Mouse (Mus musculus): ENCODE measurements at regions not wholly inside any gene's neighbourhood (a gene's known extent, or its start where the extent isn't known, plus 50 kb on each side); places are given as distances from the start of the nearest gene placed in this dataset.

DNA sequence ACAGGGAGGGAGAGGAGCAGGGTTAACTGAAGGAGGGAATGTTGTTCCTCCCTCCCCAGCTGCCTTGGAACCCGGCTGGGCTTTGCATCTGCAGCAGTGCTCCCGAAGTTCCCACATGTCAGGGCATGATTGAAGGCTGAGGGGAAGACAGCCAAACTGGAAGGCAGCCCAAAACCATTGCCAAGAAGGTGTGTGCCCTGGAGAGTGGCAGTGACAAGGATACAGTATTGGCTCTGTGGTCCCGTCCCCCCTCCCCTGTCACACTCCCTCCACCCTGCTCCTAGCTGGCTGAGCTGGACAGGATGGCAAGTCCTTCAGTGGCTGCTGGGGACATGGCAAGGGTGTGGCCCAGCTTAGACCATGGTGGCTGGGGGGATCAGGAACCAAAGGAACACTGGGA, 79.1 kb downstream of the Cyp26b1 start:
- DNase-seq, result no peak

- DNase-seq, result no peak
Observed at GRCm38 (mm10) chr6:84508598-84508997, 85.1 kb downstream of the Cyp26b1 start.

GRCm38 (mm10) chr6:84506675-84507074, 87.0 kb downstream of the Cyp26b1 start:
- DNase-seq, result no peak

- DNase-seq, result no peak
Observed at GRCm38 (mm10) chr6:84500255-84500886, 93.3 kb downstream of the Cyp26b1 start.

DNA sequence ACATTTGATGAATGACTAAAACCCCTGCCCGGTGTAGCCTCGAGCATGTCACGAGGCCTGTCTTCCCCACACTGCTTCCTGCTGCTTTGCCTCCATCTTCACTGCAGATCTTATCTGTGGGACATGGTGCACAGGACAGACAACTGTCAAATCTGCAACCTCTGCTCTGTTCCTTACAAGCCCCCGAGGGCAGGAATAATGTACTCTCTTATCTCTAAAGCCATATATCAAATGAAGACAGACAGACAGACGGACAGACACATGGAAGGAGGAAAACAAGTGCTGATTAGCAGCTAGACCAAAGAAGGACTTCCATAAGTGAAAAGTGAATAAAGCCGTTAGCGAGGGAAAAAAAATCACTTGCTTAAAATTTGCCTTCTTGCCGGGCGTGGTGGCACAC, 95.6 kb downstream of the Cyp26b1 start:
- no peak for DNase-seq

- DNase-seq, result no peak
Observed at GRCm38 (mm10) chr6:84493676-84494075, 100.0 kb downstream of the Cyp26b1 start.

DNA sequence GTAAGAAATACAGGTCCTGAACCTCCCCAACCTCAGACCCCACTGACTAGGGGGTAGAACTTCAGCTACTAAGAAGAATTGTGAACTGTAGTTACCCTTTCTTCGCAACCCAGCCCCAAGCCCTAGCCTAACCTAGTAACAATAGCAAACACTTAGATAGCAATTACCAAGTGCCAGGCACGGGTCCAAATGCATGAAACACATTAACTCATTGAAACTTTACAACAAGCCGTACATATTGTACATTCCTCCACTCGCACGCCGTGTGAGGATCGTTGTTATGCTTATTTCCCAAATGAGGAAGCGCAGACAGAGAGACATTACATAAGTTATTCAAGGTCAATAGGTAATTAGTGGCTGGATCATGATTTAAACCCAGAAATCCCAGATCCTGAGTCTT, 100.5 kb downstream of the Cyp26b1 start:
- no peak for DNase-seq

GRCm38 (mm10) chr6:84492594-84492993, 101.1 kb downstream of the Cyp26b1 start:
- DNase-seq, result no peak

DNA sequence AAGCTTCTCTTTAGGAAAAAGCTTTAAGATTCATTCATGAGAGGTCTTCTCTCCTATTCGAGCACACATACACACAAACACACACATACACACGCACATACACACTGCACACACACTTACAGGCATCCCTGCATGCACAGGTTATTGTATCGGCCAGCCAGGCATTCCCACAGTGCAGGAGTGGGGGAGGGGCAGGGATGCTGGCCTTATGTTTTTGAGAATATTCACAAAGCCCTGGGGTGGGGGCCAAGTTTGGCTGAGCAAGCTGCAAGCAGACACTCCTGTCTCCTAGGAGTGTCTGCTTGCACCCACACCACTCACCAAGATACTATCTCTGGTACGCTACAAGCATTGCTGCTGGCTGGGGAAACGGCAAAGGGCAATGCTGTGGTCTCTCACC, 102.6 kb downstream of the Cyp26b1 start:
- no peak for DNase-seq

DNA sequence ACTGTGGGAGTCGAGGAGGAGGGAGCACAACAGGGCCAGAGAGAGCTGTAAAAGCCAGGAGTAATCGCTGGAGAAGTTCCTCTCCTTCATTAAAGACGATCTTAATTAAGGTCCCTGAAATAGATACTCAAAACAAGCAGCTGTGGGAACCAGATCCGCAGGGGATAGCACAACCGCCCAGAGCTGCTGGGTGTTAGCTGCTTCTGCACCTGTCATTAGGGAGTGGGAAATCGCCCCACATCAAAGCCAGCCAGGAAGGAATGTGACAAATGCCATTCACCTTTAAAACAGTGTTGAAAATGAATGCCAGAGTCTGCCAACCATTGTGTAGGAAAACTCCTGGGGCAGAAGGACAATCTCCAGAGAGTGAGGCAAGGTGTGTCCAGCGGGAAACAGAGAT, 112.5 kb downstream of the Cyp26b1 start:
- no peak for DNase-seq

DNA sequence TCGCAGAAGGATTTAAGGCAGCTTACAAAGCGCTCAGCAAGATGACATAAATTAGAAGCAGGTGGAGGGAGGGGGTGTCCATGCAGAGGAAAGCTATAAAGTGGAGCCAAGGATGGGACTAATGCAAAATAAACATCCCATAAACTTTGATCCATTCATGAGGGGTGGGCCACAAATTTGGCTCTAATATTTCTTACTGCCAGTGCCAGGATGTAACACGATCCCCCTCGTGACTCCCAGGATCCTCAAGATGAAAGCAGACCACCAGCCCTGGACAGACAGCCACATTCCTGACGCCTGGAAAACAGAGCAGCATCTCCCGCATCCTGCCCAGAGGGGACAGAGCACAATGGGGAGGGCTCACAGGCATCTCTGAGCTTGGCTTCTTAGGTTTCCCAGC, 116.6 kb downstream of the Cyp26b1 start:
- DNase-seq, result no peak

- no peak for DNase-seq
Observed at GRCm38 (mm10) chr6:84476466-84476865, 117.2 kb downstream of the Cyp26b1 start.

- DNase-seq, result no peak
Observed at GRCm38 (mm10) chr6:84474835-84475234, 118.9 kb downstream of the Cyp26b1 start.

GRCm38 (mm10) chr6:84473171-84473570, 120.5 kb downstream of the Cyp26b1 start:
- DNase-seq, result no peak

GRCm38 (mm10) chr6:84472287-84472686, 121.4 kb downstream of the Cyp26b1 start:
- no peak for DNase-seq

- peak; percentile 4 for DNase-seq
Observed at GRCm38 (mm10) chr6:84467319-84467718, 126.4 kb downstream of the Cyp26b1 start.

- DNase-seq, result peak; percentile 25
Observed at GRCm38 (mm10) chr6:84466223-84466622, 127.5 kb downstream of the Cyp26b1 start.

GRCm38 (mm10) chr6:84465596-84465995, 128.1 kb downstream of the Cyp26b1 start:
- no peak for DNase-seq

DNA sequence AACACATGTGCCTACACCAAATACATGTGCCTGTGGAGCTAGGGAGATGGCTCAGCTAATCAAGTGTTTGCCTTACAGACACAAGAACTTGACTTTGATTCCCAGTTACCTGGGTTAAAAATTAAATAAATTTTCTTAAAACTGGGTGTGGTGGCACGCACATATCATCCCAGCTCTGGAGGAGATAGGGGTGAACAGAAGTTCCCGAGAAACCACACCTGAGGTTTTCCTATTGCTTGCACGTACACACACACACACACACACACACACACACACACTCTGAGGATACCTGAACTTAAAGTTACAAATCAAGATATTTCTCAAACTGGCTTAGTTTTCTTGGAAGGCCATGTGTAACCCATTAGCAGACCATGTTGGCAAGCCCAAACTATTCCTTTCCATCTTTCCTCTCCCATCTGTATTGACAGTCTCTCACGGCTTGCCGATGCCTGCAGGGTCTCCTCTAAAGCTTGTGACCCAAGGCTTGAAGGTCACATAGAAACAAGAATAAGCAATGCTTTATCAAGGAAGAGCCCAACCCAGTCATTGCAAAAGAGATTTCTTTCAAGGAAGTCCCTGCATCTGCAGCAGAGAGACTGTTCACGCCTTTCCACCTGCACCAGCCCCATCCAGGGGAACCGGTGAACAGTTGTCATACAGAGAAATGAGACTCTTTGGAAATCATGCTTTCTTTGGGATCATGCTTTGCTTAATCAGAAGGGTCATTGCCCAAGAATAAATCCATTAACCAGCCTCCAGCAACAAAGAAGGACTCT, 129.9 kb downstream of the Cyp26b1 start:
- DNase-seq, result no peak

DNA sequence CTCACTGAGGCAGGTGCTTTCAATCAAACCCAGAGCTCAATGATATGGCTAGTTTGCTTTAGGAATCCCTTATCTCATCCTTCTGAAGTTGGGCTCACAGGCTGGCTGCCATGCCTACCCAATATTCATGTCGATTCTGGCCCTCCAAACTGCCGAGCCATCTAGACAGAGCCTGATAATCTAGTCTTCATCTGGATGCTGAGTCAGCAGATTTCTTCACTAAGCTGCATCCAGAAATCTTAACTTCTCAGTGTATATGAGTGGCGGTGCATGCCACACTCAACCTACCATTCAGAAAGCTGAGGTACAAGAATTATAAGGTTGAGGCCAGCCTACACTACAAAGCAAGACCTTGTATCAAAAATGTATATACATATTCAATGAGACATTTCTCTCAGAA, 136.9 kb downstream of the Cyp26b1 start:
- DNase-seq, result no peak

DNA sequence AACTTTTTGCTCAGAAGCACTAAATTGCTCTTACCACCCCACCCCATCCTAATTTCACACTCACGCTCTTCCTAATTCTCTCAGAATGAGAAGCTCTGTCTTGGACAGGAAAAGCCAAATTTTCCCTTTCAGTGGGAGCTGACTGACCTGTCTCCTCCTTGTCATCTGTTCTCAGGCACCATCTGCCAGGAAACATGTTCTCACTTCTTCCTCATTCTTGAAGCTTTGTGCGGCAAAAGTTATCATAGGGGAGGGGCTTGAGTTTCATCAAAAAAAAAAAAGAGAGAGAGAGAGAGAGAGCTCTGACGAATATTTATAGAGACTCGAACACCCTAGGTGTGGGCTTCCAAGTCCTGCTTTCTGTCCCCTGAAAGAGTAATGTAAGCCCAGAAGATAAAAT, 148.6 kb downstream of the Cyp26b1 start:
- DNase-seq, result no peak

GRCm38 (mm10) chr6:84442667-84443066, 151.0 kb downstream of the Cyp26b1 start:
- DNase-seq, result no peak

DNA sequence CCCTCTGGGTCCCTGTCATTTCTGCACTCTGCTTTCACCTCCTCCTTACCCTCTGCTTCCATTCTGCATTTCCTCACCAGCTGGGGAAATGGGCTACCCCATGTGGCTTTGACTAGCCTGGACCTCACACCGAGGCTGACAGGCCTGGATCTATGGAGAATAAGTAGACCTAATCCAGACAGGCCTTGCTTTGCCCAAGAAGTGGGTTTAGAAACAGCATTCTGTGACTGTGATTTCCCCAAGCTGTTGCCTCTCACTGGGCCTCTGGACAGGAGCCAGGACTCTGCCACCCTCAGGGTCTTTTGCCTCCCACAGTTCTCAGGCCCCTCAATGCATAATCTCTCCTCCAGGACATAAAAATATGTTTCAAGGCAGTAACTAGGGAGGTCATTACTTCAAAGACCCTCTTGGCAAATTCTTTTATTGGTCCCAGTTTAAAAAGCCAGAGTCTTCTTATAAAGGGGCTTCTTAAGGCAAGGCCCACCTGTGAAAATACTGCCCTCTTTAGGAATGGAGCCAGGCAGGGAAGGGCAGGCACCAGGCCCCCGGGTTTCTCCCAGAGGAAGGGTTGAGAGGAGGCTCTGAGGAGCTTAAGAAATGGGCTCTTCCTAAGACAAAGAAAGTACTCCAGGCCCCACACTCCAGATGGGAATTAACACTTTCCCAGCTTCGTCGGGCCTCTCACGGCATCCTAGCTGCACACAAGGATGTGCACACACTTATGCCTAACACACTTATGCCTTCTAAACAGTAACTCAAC, 151.8 kb downstream of the Cyp26b1 start:
- DNase-seq, result no peak

DNA sequence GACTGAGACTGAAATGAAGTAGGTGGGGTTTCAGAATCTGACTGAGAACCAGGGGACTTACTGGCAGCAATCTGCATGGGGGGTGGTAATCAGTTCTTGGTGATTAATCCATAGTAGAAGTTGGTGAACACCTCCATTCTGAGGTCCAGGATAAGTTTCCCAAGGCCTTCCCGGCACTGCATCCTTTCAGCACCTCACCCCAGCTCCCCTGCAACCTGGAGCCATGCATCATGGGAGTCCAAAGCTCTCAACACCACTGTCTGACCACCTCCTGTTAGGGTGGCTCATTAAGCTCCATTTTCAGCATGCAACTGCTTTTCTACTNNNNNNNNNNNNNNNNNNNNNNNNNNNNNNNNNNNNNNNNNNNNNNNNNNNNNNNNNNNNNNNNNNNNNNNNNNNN, 157.0 kb downstream of the Cyp26b1 start:
- DNase-seq, result no peak

All from cerebellum, adult 9-10 months (tissue).